In the genomic region with DNA sequence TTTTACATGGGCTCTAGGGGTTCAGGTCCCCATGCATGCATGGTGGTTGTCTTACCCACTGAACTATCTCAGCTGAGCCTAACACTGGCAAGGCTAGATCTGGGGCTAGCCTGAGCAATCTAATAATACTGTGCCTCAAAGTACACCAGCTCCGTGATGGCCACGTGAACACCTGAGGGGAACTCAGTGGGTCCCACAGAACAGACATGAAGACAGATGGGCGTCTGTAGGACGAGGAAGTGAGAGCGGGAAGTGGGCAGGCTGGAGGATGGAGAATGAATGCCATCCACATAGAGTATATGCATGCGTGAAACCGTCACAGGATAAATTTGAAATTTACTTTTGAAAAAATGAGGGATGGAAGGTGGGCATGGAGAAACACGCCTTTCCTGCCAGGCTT, we compare ENCODE assay signal across 27 mouse cellular contexts. TPM values are rescaled to one million over a fixed set of nuclear protein-coding genes. Genes with fewer than 3 reads are reported as not detected.
DNase-seq lines count a peak whose midpoint lies in the region; ATAC-seq and TF ChIP-seq lines count a peak whose summit lies in the region.
"Had no signal": no experiment of that assay in that cellular context is flagged by ENCODE, and none has a peak within 500 bp of the region (broad histone marks: within the 10 kb centered on the region; RNA-seq: fewer than 3 reads in every experiment).

No protein-coding gene starts in this region.

- H3K79me2 ChIP-seq in CH12.LX (replicated peaks; ENCODE audit: control insufficient read depth, extremely low read depth, insufficient read depth, poor library complexity, severe bottlenecking), result no peaks in the 10 kb centered on the region

- dilution Hi-C loops in CH12.LX (cut with MboI; ENCODE audit: extremely low pct_ligation_motif_present, extremely low pct_unique_long_range_greater_than_20kb, low sequenced_read_pairs), result no loop called here

- TF ChIP-seq CTCF in CH12.LX (conservative IDR thresholded peaks at IDR 0.05 in 1 of 2, IDR thresholded peaks at IDR 0.05 in 1 of 2; ENCODE audit: low read depth in 2 of 2, low read length in 2 of 2), result no peak

- H3K4me3 ChIP-seq in CH12.LX (replicated peaks in 1 of 3; ENCODE audit: low read depth in 2 of 3, low read length in 2 of 3, poor library complexity in 1 of 3), result no peak overlapping the region
- H3K4me3 ChIP-seq: forebrain, embryonic 10.5 days; forebrain, embryonic 13.5 days; heart, adult 2 months; heart, embryonic 10.5 days; heart, embryonic 13.5 days had no signal

- peaks cover 2% of the 10 kb centered on the region for H3K9me3 ChIP-seq in CH12.LX (replicated peaks; ENCODE audit: low read length)
- H3K9me3 ChIP-seq: forebrain, embryonic 10.5 days; forebrain, embryonic 13.5 days; G1E; heart, embryonic 10.5 days; heart, embryonic 13.5 days had no signal

- peak; percentile 54 for ATAC-seq in granulocyte monocyte progenitor cell, adult 5-6 weeks (replicated peaks; ENCODE audit: poor library complexity, severe bottlenecking)
- ATAC-seq in monocyte, adult 5-6 weeks (replicated peaks; ENCODE audit: insufficient number of reproducible peaks, low FRiP score, low TSS enrichment, poor library complexity, severe bottlenecking), result no peak
- ATAC-seq: forebrain, embryonic 13.5 days; forebrain, embryonic 16.5 days; hindbrain, postnatal 0 days; inflammation-experienced regulatory T-cells, adult 6 months; Patski had no signal

- TF ChIP-seq RAD21 in CH12.LX (IDR thresholded peaks at IDR 0.05; ENCODE audit: low read depth, low read length), result no peak

- TF ChIP-seq POLR2A in CH12.LX (IDR thresholded peaks at IDR 0.05; ENCODE audit: low read depth, low read length), result no peak

- H3K4me1 ChIP-seq in CH12.LX (ENCODE audit: control insufficient read depth in 1 of 2, insufficient read depth in 2 of 2), result peaks cover 0 to 45% of the 10 kb centered on the region in 2 experiments; a peak in 2 of 4 replicates
- H3K4me1 ChIP-seq: forebrain, embryonic 13.5 days had no signal

- in situ Hi-C loops in CH12.LX (cut with MboI; ENCODE audit: low pct_ligation_motif_present, low pct_unique_long_range_greater_than_20kb, low sequenced_read_pairs), result loop anchor here (25.0 kb wide), 1 partner anchor 393 kb away; no protein-coding TSS in a partner anchor

- H3K27ac ChIP-seq in CH12.LX (ENCODE audit: insufficient read depth, low read depth), result no peak overlapping the region
- H3K27ac ChIP-seq: forebrain, embryonic 10.5 days; forebrain, embryonic 13.5 days; heart, adult 2 months; heart, embryonic 10.5 days; heart, embryonic 13.5 days; hindbrain, embryonic 14.5 days; hindbrain, postnatal 0 days had no signal

- no peak overlapping the region for H3K9ac ChIP-seq in CH12.LX (ENCODE audit: insufficient read depth, low read depth)
- H3K9ac ChIP-seq: forebrain, embryonic 13.5 days; heart, embryonic 13.5 days; hindbrain, embryonic 14.5 days had no signal

- H3K4me2 ChIP-seq in CH12.LX (ENCODE audit: insufficient read depth, low read depth, poor library complexity, severe bottlenecking), result no peak overlapping the region
- H3K4me2 ChIP-seq: forebrain, embryonic 13.5 days; heart, embryonic 13.5 days; hindbrain, embryonic 14.5 days had no signal

- H3K36me3 ChIP-seq in CH12.LX (replicated peaks in 1 of 2; ENCODE audit: control insufficient read depth in 1 of 2, insufficient read depth in 1 of 2, low read length in 1 of 2), result peaks cover 5 to 46% of the 10 kb centered on the region in 2 experiments

- 0 out of 2 replicates have a peak, but pooled peaks have one; percentile 11 for TF ChIP-seq EP300 in CH12.LX (IDR thresholded peaks at IDR 0.05; ENCODE audit: low read length)

- peak; percentile 55 for DNase-seq in layer of hippocampus, adult 9-11 months
- no peak for DNase-seq in layer of hippocampus, adult 9-10 months (ENCODE audit: low spot score)
- no peak for DNase-seq in CH12.LX (ENCODE audit: extremely low read depth)
- no peak for DNase-seq in ovary, postnatal 14 days (ENCODE audit: low spot score)
- DNase-seq: adrenal gland, postnatal 10 days; cerebellum, adult 11 months; cerebellum, adult 2 months; cerebellum, adult 9-11 months; cerebellum, postnatal 25 days; embryo, embryonic 11 days; gastrocnemius, postnatal 10 days; gastrocnemius, postnatal 36 days; heart, adult 2 months; heart, postnatal 14 days; heart, postnatal 4 days had no signal

- no peaks in the 10 kb centered on the region for H3K27me3 ChIP-seq in CH12.LX (replicated peaks)
- H3K27me3 ChIP-seq: forebrain, embryonic 13.5 days; heart, embryonic 13.5 days; Patski had no signal

TF ChIP-seq in CH12.LX, 34 proteins besides CTCF, POLR2A, EP300 and RAD21:
- TF ChIP-seq KAT2A (IDR thresholded peaks at IDR 0.05; ENCODE audit: insufficient replicate concordance, low read length), result no peak
- no peak for TF ChIP-seq MAZ (IDR thresholded peaks at IDR 0.05; ENCODE audit: low read depth, low read length)
- TF ChIP-seq SMC3 (IDR thresholded peaks at IDR 0.05; ENCODE audit: low read depth, low read length), result no peak
- no peak for TF ChIP-seq IRF4 (IDR thresholded peaks at IDR 0.05; ENCODE audit: low read depth, low read length)
- no peak for TF ChIP-seq MXI1 (IDR thresholded peaks at IDR 0.05; ENCODE audit: low read depth, low read length)
TF ChIP-seq in CH12.LX: peak in this region for 0.

RNA-seq across cellular contexts. Expression of gene Ralb, which starts 23.9 kb away (rescaled TPM):
- 18.1 and 18.2 TPM in 2 replicates for total RNA-seq in CH12.LX (2012; rRNA removed)
- 25.6 and 28.7 TPM in 2 replicates for total RNA-seq in CH12.LX (2014; rRNA removed)
- polyA plus RNA-seq in CH12.LX (2012; ENCODE audit: insufficient read length, low read depth), result 22.9 and 23.8 TPM in 2 replicates
- total RNA-seq in granulocyte monocyte progenitor cell, adult 5-6 weeks (2014; fragmentation: Nextera tagmentation), result 24.0 and 26.9 TPM in 2 replicates
- total RNA-seq in granulocyte monocyte progenitor cell, adult 5-6 weeks (2017), result 22.7 and 27.5 TPM in 2 replicates
- 31.2 to 45.9 TPM (median 45.4 TPM) in 3 replicates for total RNA-seq in monocyte, adult 5-6 weeks (2017)

RNA-seq across cellular contexts. Expression of gene Tmem185b, which starts 45.3 kb away (rescaled TPM):
- 13.8 and 14.9 TPM in 2 replicates for total RNA-seq in CH12.LX (2012; rRNA removed)
- 12.9 and 13.4 TPM in 2 replicates for total RNA-seq in CH12.LX (2014; rRNA removed)
- 11.7 TPM in 2 replicates for polyA plus RNA-seq in CH12.LX (2012; ENCODE audit: insufficient read length, low read depth)
- 10.8 and 17.3 TPM in 2 replicates for total RNA-seq in granulocyte monocyte progenitor cell, adult 5-6 weeks (2014; fragmentation: Nextera tagmentation)
- 12.6 and 13.0 TPM in 2 replicates for total RNA-seq in granulocyte monocyte progenitor cell, adult 5-6 weeks (2017)
- total RNA-seq in monocyte, adult 5-6 weeks (2017), result 12.0 to 22.8 TPM (median 15.4 TPM) in 3 replicates

RNA-seq across cellular contexts. Expression of gene Inhbb, which starts 58.6 kb away (rescaled TPM):
- total RNA-seq in CH12.LX (2012; rRNA removed), result not detected in 2 replicates
- not detected in 2 replicates for total RNA-seq in CH12.LX (2014; rRNA removed)
- not detected in 2 replicates for polyA plus RNA-seq in CH12.LX (2012; ENCODE audit: insufficient read length, low read depth)
- not detected in 2 replicates for total RNA-seq in granulocyte monocyte progenitor cell, adult 5-6 weeks (2014; fragmentation: Nextera tagmentation)
- not detected in 2 replicates for total RNA-seq in granulocyte monocyte progenitor cell, adult 5-6 weeks (2017)
- not detected in 3 replicates for total RNA-seq in monocyte, adult 5-6 weeks (2017)
- polyA plus RNA-seq: G1E; inflammation-experienced regulatory T-cells, adult 6 months had no signal
